Mouse (Mus musculus): ENCODE data around the gene Uhrf1bp1. TPM values are rescaled to one million over a fixed set of nuclear protein-coding genes. Genes with fewer than 3 reads are reported as not detected.
A peak's percentile ranks its signal among the peaks of the same experiment; 100 is the strongest.

Uhrf1bp1 gene
- polyA plus RNA-seq (2016; fragmentation: Nextera tagmentation; extraction: Ambion mirVana), result 7.8 TPM in 2 replicates

DNA sequence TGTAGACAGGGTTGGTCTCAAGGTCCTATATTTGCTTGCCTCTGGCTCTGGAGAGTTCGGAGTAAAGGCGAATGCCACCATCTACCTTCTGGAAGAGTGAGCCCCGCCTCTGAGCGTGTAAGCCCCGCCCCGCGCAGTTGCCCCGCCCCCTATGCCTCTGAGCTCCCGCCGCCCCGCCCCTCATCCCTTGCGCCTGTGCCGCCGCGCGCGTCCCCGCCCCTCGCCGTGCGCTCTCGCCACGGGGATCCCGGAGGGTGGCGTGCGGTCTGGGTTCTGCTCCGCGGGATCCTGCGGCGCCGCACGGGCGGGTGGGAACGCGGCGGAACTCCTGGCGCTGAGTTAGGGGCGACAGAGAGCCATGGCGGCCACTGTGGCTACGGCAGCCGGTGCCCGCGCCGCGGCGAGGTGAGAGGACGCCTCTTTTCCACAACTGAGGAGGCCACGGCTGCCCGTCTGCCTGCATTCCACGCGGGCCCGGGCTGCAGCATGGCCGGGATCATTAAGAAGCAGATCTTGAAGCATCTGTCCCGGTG, at the start of gene Uhrf1bp1:
TSS of gene Uhrf1bp1 (plus strand) at position 177 of the 533 bp plus-strand sequence.
- Histone ChIP-seq H3K36me3 (peaks cover 27% of the 10 kb centered on the region), H3K4me2 (replicated peaks) (peak within 1 kb of the TSS; percentile 94), H3K4me1 (peaks cover 25% of the 10 kb centered on the region), H3K4me3 (peak within 1 kb of the TSS; percentile 85), H3K27ac (peak within 1 kb of the TSS; percentile 53), H3K9me3 (no peaks in the 10 kb centered on the region), H3K9ac (peak within 1 kb of the TSS; percentile 89), H3K27me3 (replicated peaks) (no peaks in the 10 kb centered on the region)
- WGBS, result under 1% methylated on average over 54 of the region's 54 CpGs
- peak; percentile 76 for ATAC-seq (ENCODE audit: low FRiP score, low read depth)

DNA sequence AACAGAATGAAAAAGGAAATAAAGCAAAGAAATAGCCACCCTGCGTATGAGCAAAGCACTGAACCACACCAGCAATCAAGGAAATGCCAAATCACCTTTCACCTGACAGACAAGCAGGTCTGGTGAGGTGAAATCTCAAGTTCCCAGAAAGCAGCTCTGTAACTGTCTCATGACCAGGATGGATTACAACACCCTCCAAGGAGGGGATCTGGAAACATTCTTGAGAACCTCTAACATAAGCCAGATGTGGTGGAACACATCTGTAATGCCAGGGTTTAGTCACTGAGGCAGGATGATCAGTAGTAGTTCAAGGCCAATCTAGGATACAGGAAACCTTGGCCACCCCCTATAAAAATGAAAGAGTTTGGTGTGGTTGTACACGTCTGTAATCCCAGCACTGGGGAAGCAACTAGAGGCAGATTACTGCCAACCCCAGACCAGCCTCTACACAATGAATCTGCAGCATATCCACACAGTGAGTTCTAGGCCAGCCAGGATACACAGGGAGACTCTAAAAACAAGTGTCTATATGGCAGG, 48.6 kb upstream of the Uhrf1bp1 start:
- Histone ChIP-seq H3K4me3 (no peak overlapping the region), H3K27me3 (replicated peaks) (no peaks in the 10 kb centered on the region), H3K36me3 (no peaks in the 10 kb centered on the region), H3K9ac (no peak overlapping the region), H3K9me3 (no peaks in the 10 kb centered on the region), H3K4me2 (replicated peaks) (no peak overlapping the region), H3K4me1 (no peaks in the 10 kb centered on the region), H3K27ac (no peak overlapping the region)
- ATAC-seq (ENCODE audit: low FRiP score, low read depth), result no peak
- WGBS, result 84% methylated on average over 2 of the region's 2 CpGs

DNA sequence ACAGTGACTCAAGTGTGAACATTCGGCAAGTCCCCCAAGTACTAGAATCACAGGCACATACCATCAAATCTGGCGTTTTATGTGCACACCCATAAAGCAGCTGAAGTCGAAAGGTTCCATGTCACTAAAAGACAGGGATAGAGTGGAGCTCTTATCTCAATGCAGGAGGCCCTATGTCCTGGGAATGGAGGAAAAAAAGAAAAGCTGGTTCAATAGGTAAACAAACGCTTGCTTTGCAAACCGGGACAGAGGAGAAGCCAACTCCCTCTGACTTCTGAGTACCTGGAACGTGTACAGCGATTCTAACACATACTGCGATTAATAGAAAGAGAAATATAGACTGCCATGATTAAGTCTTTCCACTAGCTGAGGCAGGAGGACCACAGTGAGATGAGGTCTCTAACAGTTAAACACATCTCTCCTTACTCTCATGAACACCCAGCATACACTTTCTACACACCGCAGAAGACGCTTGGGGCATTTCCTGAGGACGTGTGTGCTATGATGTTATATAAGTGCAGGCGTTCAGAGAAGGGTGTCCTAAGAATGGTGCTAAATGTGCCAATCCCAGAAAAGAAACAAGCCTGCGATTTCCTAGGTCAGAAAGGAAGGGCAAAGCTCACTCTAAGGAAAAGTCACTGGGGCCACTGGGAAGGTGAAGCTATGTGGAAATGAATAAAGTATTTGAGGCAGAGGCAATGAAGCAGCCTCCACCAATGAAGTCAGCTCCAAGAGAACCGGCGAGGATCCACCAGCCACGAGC, 45.5 kb upstream of the Uhrf1bp1 start:
- H3K4me3 ChIP-seq, result no peak overlapping the region
- no peaks in the 10 kb centered on the region for H3K9me3 ChIP-seq
- H3K27ac ChIP-seq, result no peak overlapping the region
- no peaks in the 10 kb centered on the region for H3K36me3 ChIP-seq
- H3K4me1 ChIP-seq, result no peaks in the 10 kb centered on the region
- no peak for ATAC-seq (ENCODE audit: low FRiP score, low read depth)
- WGBS, result 90% methylated on average over 16 of the region's 16 CpGs
- no peak overlapping the region for H3K9ac ChIP-seq
- H3K4me2 ChIP-seq (replicated peaks), result no peak overlapping the region
- no peaks in the 10 kb centered on the region for H3K27me3 ChIP-seq (replicated peaks)

DNA sequence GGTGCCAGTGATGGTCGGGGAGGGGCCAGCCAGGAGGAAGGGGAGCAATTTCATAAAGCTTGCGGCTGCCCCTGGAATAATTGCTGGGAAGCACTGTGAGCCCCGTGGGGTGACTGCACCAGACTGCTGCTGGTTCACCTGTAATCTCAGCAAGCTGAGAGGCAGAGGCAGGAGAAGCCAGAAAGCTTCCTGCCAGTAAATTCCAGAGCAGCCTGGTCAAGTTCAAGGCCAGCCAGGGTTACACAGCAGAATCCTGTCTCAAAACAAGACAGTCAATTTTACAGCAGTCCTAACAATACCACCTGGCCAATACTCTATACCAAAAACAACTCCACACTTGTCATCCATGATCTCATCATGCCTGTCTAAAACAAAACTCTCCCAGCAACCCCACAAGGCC, 44.3 kb upstream of the Uhrf1bp1 start:
- Histone ChIP-seq H3K9me3 (no peaks in the 10 kb centered on the region), H3K27ac (no peak overlapping the region), H3K27me3 (replicated peaks) (no peaks in the 10 kb centered on the region), H3K9ac (no peak overlapping the region), H3K4me2 (replicated peaks) (no peak overlapping the region), H3K36me3 (no peaks in the 10 kb centered on the region), H3K4me1 (no peaks in the 10 kb centered on the region), H3K4me3 (no peak overlapping the region)
- no peak for ATAC-seq (ENCODE audit: low FRiP score, low read depth)
- WGBS, result 90% methylated on average over 3 of the region's 3 CpGs

DNA sequence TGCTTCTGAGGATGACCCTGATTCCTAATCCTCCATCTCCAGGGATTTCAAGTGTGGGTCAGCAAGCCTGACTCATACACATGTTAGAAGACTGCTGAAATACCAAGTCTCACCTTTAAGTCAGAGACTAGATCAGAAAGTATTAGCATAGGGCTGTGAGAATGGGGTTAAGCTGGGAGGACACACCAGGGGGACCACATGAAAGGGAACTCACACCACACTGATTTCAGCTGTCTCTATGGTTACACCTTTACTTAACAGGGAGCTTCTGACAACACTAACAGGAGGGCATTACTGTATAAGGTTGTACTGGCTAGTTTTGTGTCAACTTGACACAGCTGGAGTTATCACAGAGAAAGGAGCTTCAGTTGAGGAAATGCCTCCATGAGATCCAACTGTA, 41.6 kb upstream of the Uhrf1bp1 start:
- Histone ChIP-seq H3K27me3 (replicated peaks) (no peaks in the 10 kb centered on the region), H3K36me3 (no peaks in the 10 kb centered on the region), H3K9me3 (no peaks in the 10 kb centered on the region), H3K4me3 (no peak overlapping the region), H3K27ac (no peak overlapping the region), H3K4me2 (replicated peaks) (no peak overlapping the region), H3K4me1 (peaks cover 19% of the 10 kb centered on the region), H3K9ac (no peak overlapping the region)
- no peak for ATAC-seq (ENCODE audit: low FRiP score, low read depth)

DNA sequence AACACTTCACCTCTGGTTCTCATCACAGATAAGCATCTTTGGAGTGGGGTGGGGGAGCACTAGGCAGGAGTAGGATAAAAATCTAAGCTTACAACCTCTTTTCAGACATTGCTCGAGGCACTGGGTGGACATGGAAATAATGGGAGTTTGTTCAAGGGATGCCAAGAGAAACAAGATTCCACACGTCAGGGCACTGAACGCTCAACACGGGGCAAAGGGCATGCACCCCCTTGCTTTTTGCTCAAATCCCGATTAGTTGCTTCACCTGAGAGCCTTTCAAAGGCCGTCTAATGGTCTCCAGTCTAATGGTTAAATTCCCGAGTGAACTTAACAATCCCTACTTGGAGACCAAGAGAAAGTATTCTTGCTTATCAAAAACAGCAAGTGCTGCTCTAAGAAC, 37.2 kb upstream of the Uhrf1bp1 start:
- peak overlapping the region; percentile 98 for H3K9ac ChIP-seq
- H3K36me3 ChIP-seq, result no peaks in the 10 kb centered on the region
- peak overlapping the region; percentile 99 for H3K4me3 ChIP-seq
- ATAC-seq (ENCODE audit: low FRiP score, low read depth), result no peak
- H3K27ac ChIP-seq, result no peak overlapping the region
- H3K9me3 ChIP-seq, result no peaks in the 10 kb centered on the region
- H3K27me3 ChIP-seq (replicated peaks), result no peaks in the 10 kb centered on the region
- peak overlapping the region; percentile 96 for H3K4me2 ChIP-seq (replicated peaks)
- H3K4me1 ChIP-seq, result peaks cover 25% of the 10 kb centered on the region
- 33% methylated on average over 7 of the region's 7 CpGs for WGBS

DNA sequence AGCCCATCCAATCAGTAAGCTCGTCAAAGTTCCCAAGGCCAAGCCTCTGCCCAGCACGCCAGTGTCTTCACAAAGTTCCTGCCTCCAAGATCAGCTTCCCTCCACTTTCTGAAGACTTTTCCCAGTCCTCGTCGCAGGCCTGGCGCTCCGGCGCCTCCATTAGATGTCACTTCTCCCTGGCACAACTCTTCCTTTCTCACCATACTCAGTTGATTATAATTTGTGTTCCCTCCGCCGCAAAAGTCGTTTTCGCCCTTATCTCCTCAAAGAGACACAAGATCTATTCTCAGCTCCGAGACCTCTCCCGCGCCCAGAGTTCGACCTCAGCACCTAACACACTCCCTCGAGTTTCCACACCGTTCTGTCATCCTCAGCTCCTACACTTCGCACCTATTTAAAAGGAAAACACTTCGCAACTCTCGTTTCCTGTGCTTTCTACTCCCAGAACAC, 36.7 kb upstream of the Uhrf1bp1 start:
- WGBS, result 1% methylated on average over 20 of the region's 20 CpGs
- no peaks in the 10 kb centered on the region for H3K36me3 ChIP-seq

DNA sequence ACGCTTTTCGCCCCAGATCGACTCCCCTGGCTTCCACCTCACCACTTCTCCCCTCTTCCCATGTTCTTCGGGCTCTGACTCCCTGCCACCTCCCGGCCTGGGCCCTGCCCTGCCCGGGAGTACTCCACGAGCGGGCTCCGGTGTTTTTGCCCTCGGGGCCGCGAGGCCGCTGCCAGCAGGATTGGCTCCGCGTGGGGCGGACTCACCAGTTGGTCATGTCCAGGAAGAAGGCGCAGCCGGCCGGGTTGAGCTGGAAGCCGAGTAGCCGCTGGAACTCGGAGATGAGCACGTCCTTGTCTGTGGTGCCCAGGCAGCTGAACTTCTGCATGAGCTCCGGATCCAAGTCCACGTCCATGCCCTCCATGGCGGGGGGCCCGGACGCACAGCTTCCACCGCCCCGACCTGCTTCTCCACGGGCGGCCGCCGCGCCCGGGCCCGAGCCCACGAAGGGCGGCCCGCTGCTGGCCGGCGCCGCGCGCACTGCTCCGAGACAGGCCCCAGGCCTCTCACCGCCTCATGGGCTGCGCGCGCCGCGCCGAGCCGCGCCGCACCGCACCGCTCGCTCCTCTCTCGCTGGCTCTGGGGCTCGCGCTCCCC, 36.2 kb upstream of the Uhrf1bp1 start:
- Histone ChIP-seq H3K9me3 (no peaks in the 10 kb centered on the region), H3K36me3 (no peaks in the 10 kb centered on the region), H3K27ac (peak overlapping the region; percentile 74), H3K4me3 (peak overlapping the region; percentile 99), H3K9ac (peak overlapping the region; percentile 98), H3K27me3 (replicated peaks) (no peaks in the 10 kb centered on the region), H3K4me1 (peaks cover 25% of the 10 kb centered on the region), H3K4me2 (replicated peaks) (peak overlapping the region; percentile 96)
- ATAC-seq (ENCODE audit: low FRiP score, low read depth), result peak; percentile 91
- under 1% methylated on average over 57 of the region's 62 CpGs for WGBS

More for the DNA sequence above, 36.7 kb upstream of the Uhrf1bp1 start:
- Histone ChIP-seq H3K4me3 (peak overlapping the region; percentile 99), H3K27me3 (replicated peaks) (no peaks in the 10 kb centered on the region), H3K4me1 (peaks cover 25% of the 10 kb centered on the region), H3K9me3 (no peaks in the 10 kb centered on the region), H3K9ac (peak overlapping the region; percentile 98), H3K4me2 (replicated peaks) (peak overlapping the region; percentile 96), H3K27ac (peak overlapping the region; percentile 74)
- no peak for ATAC-seq (ENCODE audit: low FRiP score, low read depth)

DNA sequence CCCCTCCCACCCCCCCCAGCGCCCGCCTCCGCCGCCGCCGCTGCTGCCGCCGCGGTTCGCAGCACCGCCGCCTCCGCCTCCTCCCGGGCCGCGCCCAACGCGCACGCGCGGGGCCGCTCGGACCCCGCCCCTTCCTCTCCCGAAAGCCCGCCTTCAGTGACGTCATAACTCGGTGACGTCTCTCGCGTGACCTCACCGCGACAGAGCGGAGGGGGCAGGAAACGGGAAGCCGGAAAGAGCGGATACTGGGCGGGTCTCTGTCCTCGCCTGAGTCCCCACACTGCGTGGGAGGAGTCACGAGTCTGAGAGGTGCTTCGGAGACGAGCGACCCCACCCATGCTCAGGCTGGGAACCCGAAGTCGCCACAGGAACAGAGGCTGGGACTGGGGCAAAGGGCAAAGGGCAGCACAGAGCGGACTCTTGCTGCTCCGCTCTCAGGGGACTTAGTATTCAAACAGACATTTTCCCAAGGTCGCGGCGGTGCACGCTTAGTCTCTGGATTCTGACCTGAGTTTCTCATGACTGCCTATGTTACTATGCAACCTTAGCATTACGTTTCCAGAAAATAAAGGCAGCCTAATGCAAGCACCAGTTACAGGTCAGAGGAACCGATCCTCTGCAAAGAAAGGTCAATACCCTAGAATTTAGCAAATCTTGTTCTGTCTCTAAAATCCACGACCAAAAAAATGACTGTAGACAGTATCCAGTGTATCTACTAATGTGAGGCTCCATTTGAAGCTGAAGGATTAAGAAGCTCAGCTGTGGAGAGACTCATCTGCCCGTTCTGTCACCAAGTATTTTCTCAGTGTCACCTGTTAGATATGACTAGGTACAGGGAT, 35.5 kb upstream of the Uhrf1bp1 start, which contains the start of gene D17Wsu92e:
TSS of gene D17Wsu92e (minus strand) at position 81 of the 839 bp plus-strand sequence.
- peak within 1 kb of the TSS; percentile 99 for H3K4me3 ChIP-seq
- H3K27ac ChIP-seq, result peak within 1 kb of the TSS; percentile 74
- no peaks in the 10 kb centered on the region for H3K36me3 ChIP-seq
- 3% methylated on average over 46 of the region's 56 CpGs for WGBS
- H3K27me3 ChIP-seq (replicated peaks), result no peaks in the 10 kb centered on the region
- H3K4me2 ChIP-seq (replicated peaks), result peak within 1 kb of the TSS; percentile 96
- no peaks in the 10 kb centered on the region for H3K9me3 ChIP-seq
- peaks cover 25% of the 10 kb centered on the region for H3K4me1 ChIP-seq
- peak within 1 kb of the TSS; percentile 98 for H3K9ac ChIP-seq
- peak; percentile 98 for ATAC-seq (ENCODE audit: low FRiP score, low read depth)

DNA sequence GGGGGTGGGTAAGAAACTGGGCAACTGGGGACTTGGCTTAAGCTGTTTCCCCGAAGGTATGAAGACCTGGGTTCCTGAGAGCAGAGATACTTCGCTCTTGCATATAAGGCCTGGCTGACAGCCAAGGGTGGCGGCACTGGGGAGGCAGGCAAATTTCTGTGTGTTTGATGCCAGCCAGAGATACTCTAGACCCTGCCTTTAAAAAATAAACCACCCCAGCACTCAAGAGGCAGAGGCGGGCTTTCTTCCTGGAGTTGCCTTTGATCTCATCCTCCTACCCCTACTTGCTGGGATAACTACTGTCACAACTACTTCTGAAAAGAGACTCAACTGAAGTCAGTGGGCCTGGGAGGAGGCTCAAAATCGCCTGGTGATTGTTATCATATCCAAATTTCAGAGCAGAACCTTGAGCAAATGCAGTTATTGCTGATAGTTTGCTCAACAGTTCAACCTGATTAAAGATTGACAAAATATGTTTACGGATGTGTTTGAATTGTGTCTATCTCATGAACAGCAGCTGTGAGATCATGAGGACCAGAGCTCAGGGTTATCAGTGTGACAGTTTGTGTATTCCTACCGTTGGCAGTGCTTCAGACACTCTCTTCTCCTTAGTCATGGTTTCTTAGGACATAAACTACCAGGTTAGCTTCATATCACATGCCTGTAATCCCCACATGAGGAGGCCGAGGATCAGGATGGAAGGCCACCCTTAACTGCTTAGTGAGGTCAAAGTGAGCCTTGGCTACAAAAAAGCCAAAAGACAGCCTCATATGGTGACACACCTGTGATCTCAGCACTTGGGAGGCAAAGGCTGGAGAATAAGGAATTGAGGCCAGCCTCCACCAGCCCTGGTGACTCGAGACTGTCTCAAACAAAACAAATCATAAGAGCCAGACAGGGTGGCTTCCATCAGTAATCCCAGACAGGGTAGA, 34.6 kb upstream of the Uhrf1bp1 start:
- H3K27ac ChIP-seq, result no peak overlapping the region
- H3K9ac ChIP-seq, result peak overlapping the region; percentile 98; the same call in 1 of the 2 replicates

More for the DNA sequence above, 34.6 kb upstream of the Uhrf1bp1 start:
- peak overlapping the region; percentile 69 for H3K4me2 ChIP-seq (replicated peaks)
- WGBS, result 72% methylated on average over 9 of the region's 9 CpGs
- H3K9me3 ChIP-seq, result no peaks in the 10 kb centered on the region
- no peaks in the 10 kb centered on the region for H3K36me3 ChIP-seq
- no peak for ATAC-seq (ENCODE audit: low FRiP score, low read depth)
- peaks cover 25% of the 10 kb centered on the region for H3K4me1 ChIP-seq
- H3K4me3 ChIP-seq, result peak overlapping the region; percentile 99; the same call in 1 of the 2 replicates
- no peaks in the 10 kb centered on the region for H3K27me3 ChIP-seq (replicated peaks)

Measured in neural tube, embryonic 12.5 days (tissue).